Mouse (Mus musculus) spleen, adult 18-20 months (tissue): ENCODE results near the gene Mybpc3.

Experiments used
- DNase-seq, 2 experiments: peaks; one replicate each; pipeline ENCODE4 v3.0.0; 2022; ENCODE audit warnings: mixed read lengths in 2 of 2

The Mybpc3 gene

GRCm38 (mm10) chr2:91123521-91123920 lies 5.6 kb downstream of the Mybpc3 start:
- DNase-seq, result no peak

- DNase-seq, result no peak
Observed at GRCm38 (mm10) chr2:91125101-91125500, 7.2 kb downstream of the Mybpc3 start.

GRCm38 (mm10) chr2:91128761-91129160 lies 10.8 kb downstream of the Mybpc3 start:
- DNase-seq, result no peak

GRCm38 (mm10) chr2:91130126-91130525 lies 12.2 kb downstream of the Mybpc3 start:
- DNase-seq, result no peak

GRCm38 (mm10) chr2:91131251-91131650 lies 13.3 kb downstream of the Mybpc3 start:
- no peak for DNase-seq

- no peak for DNase-seq
Observed at GRCm38 (mm10) chr2:91132035-91132434, 14.1 kb downstream of the Mybpc3 start.

GRCm38 (mm10) chr2:91136513-91137412 lies 18.8 kb downstream of the Mybpc3 start:
- DNase-seq, result no peak

- DNase-seq, result no peak
Observed at GRCm38 (mm10) chr2:91137481-91137880, 19.5 kb downstream of the Mybpc3 start.

- DNase-seq, result no peak
Observed at GRCm38 (mm10) chr2:91139311-91139710, 21.4 kb downstream of the Mybpc3 start.

- DNase-seq, result no peak
Observed at GRCm38 (mm10) chr2:91139764-91140163, 21.8 kb downstream of the Mybpc3 start.

- DNase-seq, result no peak
Observed at GRCm38 (mm10) chr2:91142920-91143319, 25.0 kb downstream of the Mybpc3 start.

- no peak for DNase-seq
Observed at GRCm38 (mm10) chr2:91143401-91143800, 25.5 kb downstream of the Mybpc3 start.

- DNase-seq, result no peak
Observed at GRCm38 (mm10) chr2:91148101-91148500, 30.2 kb downstream of the Mybpc3 start.

GRCm38 (mm10) chr2:91151331-91151730 lies 33.4 kb downstream of the Mybpc3 start:
- no peak for DNase-seq

GRCm38 (mm10) chr2:91152885-91153377 lies 35.0 kb downstream of the Mybpc3 start:
- no peak for DNase-seq

GRCm38 (mm10) chr2:91154091-91154490 lies 36.1 kb downstream of the Mybpc3 start:
- no peak for DNase-seq

GRCm38 (mm10) chr2:91157002-91157752 lies 39.2 kb downstream of the Mybpc3 start:
- no peak for DNase-seq

GRCm38 (mm10) chr2:91160591-91160990 lies 42.6 kb downstream of the Mybpc3 start:
- DNase-seq, result no peak

GRCm38 (mm10) chr2:91162952-91163351 lies 45.0 kb downstream of the Mybpc3 start:
- no peak for DNase-seq

GRCm38 (mm10) chr2:91163532-91163931 lies 45.6 kb downstream of the Mybpc3 start:
- DNase-seq, result no peak

GRCm38 (mm10) chr2:91164991-91165390 lies 47.0 kb downstream of the Mybpc3 start:
- DNase-seq, result no peak

- no peak for DNase-seq
Observed at GRCm38 (mm10) chr2:91167629-91168028, 49.7 kb downstream of the Mybpc3 start.

- DNase-seq, result no peak
Observed at GRCm38 (mm10) chr2:91169587-91170322, 51.8 kb downstream of the Mybpc3 start.
